Mouse (Mus musculus) CH12.LX (cell line): Measurements from ENCODE around the gene Slc38a9.

ENCODE experiments used
- CTCF ChIP-seq, 2 experiments: IDR thresholded peaks in 1 of 2; conservative IDR thresholded peaks in 1 of 2; 2 replicates each; pipeline ENCODE4 v1.5.1; 2011 to 2012; ENCODE audit warnings: low read depth in 2 of 2, low read length in 2 of 2, improper control_type of control experiment in 1 of 2, inconsistent platforms in 1 of 2, mild to moderate bottlenecking in 1 of 2, moderate library complexity in 1 of 2
- RCOR1 ChIP-seq: conservative IDR thresholded peaks from 2 replicates; pipeline ENCODE4 v1.6.1; 2012; ENCODE audit warnings: low read depth, mild to moderate bottlenecking, inconsistent platforms, low read length, improper control_type of control experiment

GRCm38 (mm10) chr13:112778407-112778806 is 117.9 kb downstream of the Slc38a9 start:
- TF ChIP-seq CTCF (conservative IDR thresholded peaks at IDR 0.05 in 1 of 2, IDR thresholded peaks at IDR 0.05 in 1 of 2; ENCODE audit: low read depth in 2 of 2, low read length in 2 of 2), result no peak
- TF ChIP-seq RCOR1, result no peak
